Mouse (Mus musculus): ENCODE data around the gene Coch. TPM values are rescaled to one million over a fixed set of nuclear protein-coding genes. Genes with fewer than 3 reads are reported as not detected.

Coch gene
- total and polyA plus RNA-seq, 2 experiments from 2014 or later: 20.3 to 24.9 TPM

Other genes starting within 250 kb of the Coch start
- gene G2e3, start 245.3 kb upstream of the Coch start, total RNA-seq (2014; rRNA removed): 10.1 and 16.8 TPM in 2 replicates
- gene G2e3, start 245.3 kb upstream of the Coch start, polyA plus RNA-seq (2015; fragmentation: Nextera tagmentation; extraction: Ambion mirVana): 7.8 and 8.2 TPM in 2 replicates
- gene Scfd1, start 215.8 kb upstream of the Coch start, total RNA-seq (2014; rRNA removed): 33.8 and 46.3 TPM in 2 replicates
- 65.8 and 70.0 TPM in 2 replicates for gene Scfd1, start 215.8 kb upstream of the Coch start, polyA plus RNA-seq (2015; fragmentation: Nextera tagmentation; extraction: Ambion mirVana)
- 39.5 and 54.2 TPM in 2 replicates for gene Ap4s1, start 97.7 kb downstream of the Coch start, total RNA-seq (2014; rRNA removed)
- gene Ap4s1, start 97.7 kb downstream of the Coch start, polyA plus RNA-seq (2015; fragmentation: Nextera tagmentation; extraction: Ambion mirVana): 67.5 and 74.0 TPM in 2 replicates
- 57.0 and 70.7 TPM in 2 replicates for gene Strn3, start 98.6 kb downstream of the Coch start, total RNA-seq (2014; rRNA removed)
- 24.7 and 28.3 TPM in 2 replicates for gene Strn3, start 98.6 kb downstream of the Coch start, polyA plus RNA-seq (2015; fragmentation: Nextera tagmentation; extraction: Ambion mirVana)
- gene Hectd1, start 236.2 kb downstream of the Coch start, total RNA-seq (2014; rRNA removed): 75.7 and 91.7 TPM in 2 replicates
- 24.9 and 29.5 TPM in 2 replicates for gene Hectd1, start 236.2 kb downstream of the Coch start, polyA plus RNA-seq (2015; fragmentation: Nextera tagmentation; extraction: Ambion mirVana)

Measured in midbrain, postnatal 0 days (tissue).